Mouse (Mus musculus) neutrophil, adult 5-6 weeks (primary cell): ENCODE measurements around the gene Ndufs8. TPM values are rescaled to one million over a fixed set of nuclear protein-coding genes. Genes with fewer than 3 reads are reported as not detected.
A peak's percentile ranks its signal among the peaks of the same experiment; 100 is the strongest.

Source experiments
- ATAC-seq: fragments of 151-379, 151-347 bp; 2 replicates; pipeline ENCODE4 v1.8.0; 2017; ENCODE audit warnings: mild to moderate bottlenecking, moderate TSS enrichment; ENCODE audit not compliant: insufficient number of reproducible peaks, poor library complexity, low FRiP score, severe bottlenecking; ENCODE audit errors: extremely low read depth
- total RNA-seq: library from RNA; stranded (forward); fragments of 200-1000 nt; gene quantifications from 2 replicates; pipeline ENCODE4 v1.2.3, GENCODE M21; 2017

The Ndufs8 gene
- total RNA-seq, 1 experiment from 2014 or later = 34.7 TPM

GRCm38 (mm10) chr19:3935032-3935895 is 22.7 kb upstream of the Ndufs8 start, which contains the start of gene Unc93b1:
TSS of gene Unc93b1 (plus strand) at chr19:3935186.
- peak; percentile 89 for ATAC-seq

- ATAC-seq = peak; percentile 24; the same call in 1 of the 2 replicates
Observed at GRCm38 (mm10) chr19:3931716-3932115, 19.1 kb upstream of the Ndufs8 start.

- no peak for ATAC-seq
Observed at GRCm38 (mm10) chr19:3930262-3931057, 17.9 kb upstream of the Ndufs8 start.

- ATAC-seq = peak; percentile 27; the same call in 1 of the 2 replicates
Observed at GRCm38 (mm10) chr19:3929211-3929941, 16.8 kb upstream of the Ndufs8 start, which contains the start of gene Aldh3b1. TSS of gene Aldh3b1 (minus strand) at chr19:3929808.

- no peak for ATAC-seq
Observed at GRCm38 (mm10) chr19:3928779-3929178, 16.2 kb upstream of the Ndufs8 start.

GRCm38 (mm10) chr19:3927989-3928388 is 15.4 kb upstream of the Ndufs8 start:
- no peak for ATAC-seq

GRCm38 (mm10) chr19:3926685-3927084 is 14.1 kb upstream of the Ndufs8 start:
- no peak for ATAC-seq

- ATAC-seq = no peak
Observed at GRCm38 (mm10) chr19:3926279-3926678, 13.7 kb upstream of the Ndufs8 start.

GRCm38 (mm10) chr19:3925859-3926258 is 13.3 kb upstream of the Ndufs8 start:
- no peak for ATAC-seq

GRCm38 (mm10) chr19:3924868-3925267 is 12.3 kb upstream of the Ndufs8 start:
- ATAC-seq = no peak

GRCm38 (mm10) chr19:3924190-3924589 is 11.6 kb upstream of the Ndufs8 start:
- ATAC-seq = no peak

- ATAC-seq = peak; percentile 59; the same call in 1 of the 2 replicates
Observed at GRCm38 (mm10) chr19:3923586-3923985, 11.0 kb upstream of the Ndufs8 start.

- peak; percentile 32 for ATAC-seq
Observed at GRCm38 (mm10) chr19:3922661-3923371, 10.2 kb upstream of the Ndufs8 start.

- ATAC-seq = no peak
Observed at GRCm38 (mm10) chr19:3919928-3920327, 7.4 kb upstream of the Ndufs8 start.

GRCm38 (mm10) chr19:3916727-3917126 is 4.2 kb upstream of the Ndufs8 start:
- no peak for ATAC-seq

- no peak for ATAC-seq
Observed at GRCm38 (mm10) chr19:3914535-3914934, 2.0 kb upstream of the Ndufs8 start.

- ATAC-seq = no peak
Observed at GRCm38 (mm10) chr19:3913692-3914091, 1.1 kb upstream of the Ndufs8 start.

GRCm38 (mm10) chr19:3910206-3910605 is 2.4 kb downstream of the Ndufs8 start:
- no peak for ATAC-seq
